Mouse (Mus musculus) embryonic facial prominence, embryonic 11.5 days (tissue): ENCODE data around the gene Nt5c3b. TPM values are rescaled to one million over a fixed set of nuclear protein-coding genes. Genes with fewer than 3 reads are reported as not detected.

Experiments
- ATAC-seq: fragments of 200-750 bp; cut with Nextera tagmentation; replicated peaks from 2 replicates; pipeline ENCODE4 v1.8.0; 2017; ENCODE audit warnings: low read depth; ENCODE audit not compliant: insufficient number of reproducible peaks, low FRiP score, low TSS enrichment
- DNase-seq: peaks from one replicate; pipeline ENCODE4 v3.0.0-alpha.2; 2015; ENCODE audit warnings: low spot score
- H3K27ac ChIP-seq: fragments of 300-500 bp; sonication (generic); replicated peaks from 2 replicates; pipeline ENCODE4 v1.5.1; 2014; ENCODE audit warnings: mild to moderate bottlenecking, low read depth, low read length, control low read depth
- H3K27me3 ChIP-seq: fragments of 300-500 bp; sonication (generic); 2 replicates; pipeline ENCODE4 v1.6.1; 2014; ENCODE audit warnings: mild to moderate bottlenecking, low read length, moderate library complexity, mixed read lengths; ENCODE audit not compliant: control insufficient read depth, insufficient read depth
- H3K36me3 ChIP-seq: fragments of 300-500 bp; sonication (generic); replicated peaks from 2 replicates; pipeline ENCODE4 v1.6.1; 2014; ENCODE audit warnings: low read depth, mild to moderate bottlenecking, low read length, moderate library complexity, mixed read lengths; ENCODE audit not compliant: control insufficient read depth, insufficient read depth
- H3K4me1 ChIP-seq: fragments of 300-500 bp; sonication (generic); 2 replicates; pipeline ENCODE4 v1.6.1; 2014; ENCODE audit warnings: low read length, mixed read lengths; ENCODE audit not compliant: control insufficient read depth, insufficient read depth
- H3K4me2 ChIP-seq: fragments of 300-500 bp; sonication (generic); 2 replicates; pipeline ENCODE4 v1.6.1; 2014; ENCODE audit warnings: low read depth, mild to moderate bottlenecking, control low read depth, low read length, moderate library complexity
- H3K4me3 ChIP-seq: fragments of 300-500 bp; sonication (generic); 2 replicates; pipeline ENCODE4 v1.5.1; 2014; ENCODE audit warnings: low read depth, low read length, control low read depth
- H3K9ac ChIP-seq: fragments of 300-500 bp; sonication (generic); replicated peaks from 2 replicates; pipeline ENCODE4 v1.6.1; 2014; ENCODE audit warnings: mild to moderate bottlenecking, control low read depth, low read length
- H3K9me3 ChIP-seq: fragments of 300-500 bp; sonication (generic); replicated peaks from 2 replicates; pipeline ENCODE4 v1.6.1; 2016; ENCODE audit warnings: mild to moderate bottlenecking, low read length, inconsistent platforms, mixed read lengths; ENCODE audit not compliant: control insufficient read depth
- WGBS: fragments of 180-500 bp; shearing (Covaris S2); extraction: QIAGEN DNeasy Blood & Tissue Kit; methylation state at CpG from one replicate; pipeline ENCODE4 v1.1.7; 2014; 5-methylcytosine and 5-hydroxymethylcytosine counted together
- polyA plus RNA-seq: library from polyadenylated mRNA; unstranded; fragments of >200 nt; fragmentation: Nextera tagmentation; extraction: Ambion mirVana; gene quantifications from 2 replicates; pipeline ENCODE4 v1.2.1, GENCODE M21; 2014

The Nt5c3b gene
- polyA plus RNA-seq, 1 experiment from 2014 or later: 136 TPM

- DNase-seq: no peak
- ATAC-seq: no peak
- Histone ChIP-seq H3K36me3 (no peaks in the 10 kb centered on the region), H3K9me3 (no peaks in the 10 kb centered on the region), H3K9ac (no peak overlapping the region), H3K27me3 (no peaks in the 10 kb centered on the region), H3K4me2 (no peak overlapping the region), H3K4me1 (peaks cover 5% of the 10 kb centered on the region), H3K27ac (no peak overlapping the region), H3K4me3 (no peak overlapping the region)
- 42% methylated on average over 8 of the region's 8 CpGs for WGBS
Observed at GRCm38 (mm10) chr11:100389931-100390445, 51.6 kb downstream of the Nt5c3b start.

DNA sequence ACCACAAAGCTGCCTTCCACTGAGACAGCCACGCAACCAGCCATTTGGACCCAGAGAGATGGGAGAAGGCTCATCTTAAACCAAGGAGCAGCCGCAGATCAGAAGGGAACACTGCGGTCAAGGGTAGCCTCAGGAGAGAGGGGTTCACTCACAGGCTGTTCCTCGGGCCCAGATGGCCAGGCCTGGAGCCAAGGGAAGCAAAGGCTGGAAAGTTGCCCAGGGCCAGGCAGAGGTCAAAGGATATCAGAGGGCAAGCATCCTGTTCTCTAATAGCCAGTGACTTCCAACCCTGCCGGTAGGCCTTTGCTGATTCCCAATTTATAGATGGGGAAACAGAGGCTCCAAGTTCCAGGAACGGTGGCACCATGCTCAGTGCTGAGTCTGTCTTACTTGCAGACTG, 53.0 kb downstream of the Nt5c3b start:
- Histone ChIP-seq H3K27ac (no peak overlapping the region), H3K4me2 (no peak overlapping the region), H3K4me1 (peaks cover 5% of the 10 kb centered on the region; the same call in 1 of the 2 replicates), H3K9ac (no peak overlapping the region; the same call in 1 of the 2 replicates), H3K36me3 (no peaks in the 10 kb centered on the region), H3K4me3 (no peak overlapping the region), H3K9me3 (no peaks in the 10 kb centered on the region), H3K27me3 (no peaks in the 10 kb centered on the region)
- DNase-seq: no peak
- no peak for ATAC-seq
- 75% methylated on average over 6 of the region's 6 CpGs for WGBS

- Histone ChIP-seq H3K9ac (no peak overlapping the region), H3K27ac (no peak overlapping the region), H3K4me1 (peaks cover 5% of the 10 kb centered on the region; the same call in 1 of the 2 replicates), H3K4me2 (no peak overlapping the region; the same call in 1 of the 2 replicates), H3K27me3 (no peaks in the 10 kb centered on the region), H3K4me3 (no peak overlapping the region), H3K9me3 (no peaks in the 10 kb centered on the region), H3K36me3 (no peaks in the 10 kb centered on the region; the same call in 1 of the 2 replicates)
- ATAC-seq (no peak), DNase-seq (peak; percentile 51)
- WGBS: 43% methylated on average over 14 of the region's 14 CpGs
Observed at GRCm38 (mm10) chr11:100387589-100388375, 53.8 kb downstream of the Nt5c3b start.

DNA sequence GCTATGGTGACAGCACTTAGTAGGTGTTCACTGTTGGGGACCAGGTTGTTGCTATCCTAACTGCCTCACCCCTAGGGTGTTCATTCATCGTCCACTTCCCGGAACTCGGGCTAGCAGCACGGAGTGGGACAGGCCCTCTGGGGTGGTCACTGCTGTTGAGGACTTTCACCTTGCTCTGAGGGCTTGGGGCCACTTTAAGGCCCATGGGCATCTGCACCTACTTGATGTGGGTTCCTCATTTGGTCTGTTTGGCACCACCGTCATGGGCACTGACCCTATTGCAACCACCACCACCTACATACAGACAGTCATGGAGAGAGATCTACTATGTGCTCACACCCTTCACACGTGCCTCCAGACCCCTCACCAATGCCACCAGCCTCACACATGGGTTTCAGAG, 54.5 kb downstream of the Nt5c3b start:
- no peak overlapping the region for H3K4me3 ChIP-seq
- no peaks in the 10 kb centered on the region for H3K27me3 ChIP-seq
- DNase-seq (no peak), ATAC-seq (no peak)
- no peaks in the 10 kb centered on the region for H3K9me3 ChIP-seq
- no peaks in the 10 kb centered on the region; the same call in 1 of the 2 replicates for H3K36me3 ChIP-seq
- no peak overlapping the region; the same call in 1 of the 2 replicates for H3K27ac ChIP-seq
- no peak overlapping the region for H3K9ac ChIP-seq
- 84% methylated on average over 6 of the region's 6 CpGs for WGBS
- peaks cover 5% of the 10 kb centered on the region; the same call in 1 of the 2 replicates for H3K4me1 ChIP-seq
- no peak overlapping the region for H3K4me2 ChIP-seq

DNA sequence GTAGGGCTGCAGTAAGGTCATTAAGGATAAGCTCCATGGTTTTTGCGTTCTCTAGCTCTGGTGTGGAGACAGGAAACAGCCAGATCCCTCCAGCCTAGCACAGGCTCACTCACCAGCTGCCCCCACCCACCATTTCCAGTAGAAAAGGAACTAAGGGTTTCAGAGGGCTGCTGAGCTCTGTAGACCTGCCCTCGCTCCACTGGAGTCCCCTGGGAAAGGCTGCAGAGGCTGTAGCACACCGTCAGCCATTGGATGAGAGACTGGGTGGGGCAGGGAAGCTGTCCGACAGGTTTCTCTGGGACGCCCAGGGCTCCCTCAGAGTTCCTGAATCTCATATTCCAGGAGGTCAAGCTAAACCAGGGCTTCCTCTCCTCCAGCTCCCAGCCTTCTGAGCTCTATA, 55.0 kb downstream of the Nt5c3b start:
- H3K27ac ChIP-seq: no peak overlapping the region; the same call in 1 of the 2 replicates
- no peaks in the 10 kb centered on the region; the same call in 1 of the 2 replicates for H3K36me3 ChIP-seq
- H3K27me3 ChIP-seq: no peaks in the 10 kb centered on the region
- ATAC-seq (no peak; the same call in 1 of the 2 replicates), DNase-seq (peak; percentile 47)
- H3K4me1 ChIP-seq: peaks cover 5% of the 10 kb centered on the region; the same call in 1 of the 2 replicates
- H3K9ac ChIP-seq: no peak overlapping the region
- no peaks in the 10 kb centered on the region for H3K9me3 ChIP-seq
- no peak overlapping the region for H3K4me2 ChIP-seq
- WGBS: 45% methylated on average over 5 of the region's 5 CpGs
- no peak overlapping the region for H3K4me3 ChIP-seq

DNA sequence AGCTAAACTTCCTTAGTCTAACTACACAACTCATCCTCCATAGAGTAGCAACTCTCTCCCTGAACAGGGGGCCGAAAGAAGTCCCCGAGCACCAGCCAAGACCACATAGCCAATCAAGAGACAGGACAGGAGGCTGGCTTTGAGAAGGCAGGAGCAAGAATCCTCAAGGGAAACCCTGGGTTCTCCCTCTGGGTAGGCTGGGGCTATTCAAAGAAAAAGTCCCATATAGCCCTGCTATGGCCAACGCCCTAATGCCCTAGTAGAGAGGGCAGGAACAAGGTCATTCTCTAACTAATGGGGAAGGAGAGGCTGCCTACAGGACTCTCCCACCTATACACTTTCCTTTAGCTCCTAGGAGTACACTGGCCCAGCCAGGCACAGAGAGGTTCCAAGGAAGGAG, 56.6 kb downstream of the Nt5c3b start:
- ATAC-seq (no peak), DNase-seq (no peak)
- Histone ChIP-seq H3K27ac (no peak overlapping the region), H3K4me2 (no peak overlapping the region), H3K9ac (no peak overlapping the region), H3K27me3 (no peaks in the 10 kb centered on the region), H3K36me3 (no peaks in the 10 kb centered on the region; the same call in 1 of the 2 replicates), H3K4me3 (no peak overlapping the region), H3K4me1 (peaks cover 5% of the 10 kb centered on the region; the same call in 1 of the 2 replicates), H3K9me3 (no peaks in the 10 kb centered on the region)
- WGBS: 80% methylated on average over 3 of the region's 3 CpGs

DNA sequence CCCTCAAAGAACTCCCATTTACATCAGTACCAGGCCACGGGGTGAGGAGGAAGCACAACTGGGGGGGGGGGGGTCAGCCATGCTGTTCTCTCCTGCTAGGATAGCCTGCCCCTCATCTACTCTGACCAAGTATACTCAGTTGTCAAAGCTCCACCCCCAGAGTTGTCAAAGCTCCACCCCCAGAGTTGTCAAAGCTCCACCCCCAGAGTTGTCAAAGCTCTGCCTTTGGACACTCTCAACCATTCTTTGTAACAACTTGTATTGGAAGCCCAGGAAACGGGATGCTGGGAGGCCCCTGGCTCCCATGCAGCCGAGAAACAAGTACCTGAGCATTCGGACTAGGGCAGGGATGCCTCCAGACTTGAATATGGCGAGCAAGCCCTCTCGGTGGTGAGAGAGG, 58.9 kb downstream of the Nt5c3b start:
- Histone ChIP-seq H3K9me3 (no peaks in the 10 kb centered on the region), H3K4me3 (no peak overlapping the region), H3K4me2 (no peak overlapping the region), H3K27me3 (no peaks in the 10 kb centered on the region), H3K9ac (no peak overlapping the region), H3K4me1 (no peaks in the 10 kb centered on the region), H3K27ac (no peak overlapping the region), H3K36me3 (no peaks in the 10 kb centered on the region; the same call in none of the 2 replicates)
- WGBS: 83% methylated on average over 6 of the region's 6 CpGs
- no peak for DNase-seq
- ATAC-seq: no peak

DNA sequence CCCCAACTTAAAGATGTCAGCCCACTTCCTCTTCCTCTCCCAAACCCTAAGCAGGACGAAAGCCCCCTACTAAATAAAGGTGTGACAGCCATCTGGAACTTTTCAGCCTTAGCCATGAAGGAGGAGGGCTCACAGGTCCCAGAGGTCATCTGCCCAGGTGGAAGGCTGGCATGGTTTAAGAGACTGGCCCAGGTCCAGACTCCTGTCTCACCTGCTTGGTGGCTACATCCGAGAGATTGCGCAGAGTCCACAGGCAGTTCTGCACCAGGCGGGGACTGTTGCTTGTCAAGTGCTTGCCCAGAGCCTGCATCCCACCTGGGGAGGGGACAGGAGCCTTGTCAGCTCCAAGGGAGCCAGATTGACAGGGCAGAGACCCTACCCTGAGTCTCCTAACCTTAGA, 62.3 kb downstream of the Nt5c3b start:
- Histone ChIP-seq H3K4me3 (no peak overlapping the region), H3K4me1 (no peaks in the 10 kb centered on the region), H3K4me2 (no peak overlapping the region), H3K36me3 (no peaks in the 10 kb centered on the region; the same call in none of the 2 replicates), H3K27me3 (no peaks in the 10 kb centered on the region), H3K9me3 (no peaks in the 10 kb centered on the region), H3K9ac (no peak overlapping the region), H3K27ac (no peak overlapping the region)
- ATAC-seq: no peak
- WGBS: 96% methylated on average over 4 of the region's 4 CpGs
- DNase-seq: no peak
